Mouse (Mus musculus) kidney, postnatal 0 days (tissue): ENCODE data around the gene Bicra. TPM values are rescaled to one million over a fixed set of nuclear protein-coding genes. Genes with fewer than 3 reads are reported as not detected.

Source experiments
- ATAC-seq: fragments of 200-750 bp; cut with Nextera tagmentation; replicated peaks from 2 replicates; pipeline ENCODE4 v1.8.0; 2017; ENCODE audit warnings: low read depth, moderate number of reproducible peaks, moderate TSS enrichment, moderate library complexity; ENCODE audit not compliant: low FRiP score
- DNase-seq: peaks from one replicate; pipeline ENCODE4 v3.0.0-alpha.2; 2016; ENCODE audit warnings: low spot score
- H3K27ac ChIP-seq: fragments of 300-500 bp; sonication (generic); 2 replicates; pipeline ENCODE4 v1.5.1; 2014; ENCODE audit warnings: mild to moderate bottlenecking
- H3K27me3 ChIP-seq: fragments of 300-500 bp; sonication (generic); 2 replicates; pipeline ENCODE4 v1.6.1; 2014; ENCODE audit warnings: low read length, mixed read lengths; ENCODE audit not compliant: insufficient read depth
- H3K36me3 ChIP-seq: fragments of 300-500 bp; sonication (generic); 2 replicates; pipeline ENCODE4 v1.6.1; 2014; ENCODE audit warnings: low read length, mixed read lengths; ENCODE audit not compliant: insufficient read depth
- H3K4me1 ChIP-seq: fragments of 300-500 bp; sonication (generic); replicated peaks from 2 replicates; pipeline ENCODE4 v1.6.1; 2014; ENCODE audit warnings: antibody characterized with exemption, low read length, mixed read lengths; ENCODE audit not compliant: insufficient read depth
- H3K4me2 ChIP-seq: fragments of 300-500 bp; sonication (generic); 2 replicates; pipeline ENCODE4 v1.6.1; 2014; ENCODE audit warnings: mild to moderate bottlenecking, low read length, moderate library complexity, mixed read lengths
- H3K4me3 ChIP-seq: fragments of 300-500 bp; sonication (generic); replicated peaks from 2 replicates; pipeline ENCODE4 v1.5.1; 2014; ENCODE audit warnings: low read depth, low read length
- H3K9ac ChIP-seq: fragments of 300-500 bp; sonication (generic); 2 replicates; pipeline ENCODE4 v1.6.1; 2014; ENCODE audit warnings: low read depth, low read length
- H3K9me3 ChIP-seq: fragments of 300-500 bp; sonication (generic); replicated peaks from 2 replicates; pipeline ENCODE4 v1.6.1; 2016; ENCODE audit warnings: low read length, inconsistent platforms, mixed read lengths
- CTCF ChIP-seq: IDR thresholded peaks from 2 replicates; pipeline ENCODE4 v1.5.1; 2016; ENCODE audit warnings: antibody characterized with exemption, low read depth, mild to moderate bottlenecking, moderate library complexity
- WGBS: fragments of 180-500 bp; shearing (Covaris S2); extraction: QIAGEN DNeasy Blood & Tissue Kit; methylation state at CpG from one replicate; pipeline ENCODE4 v1.1.7; 2014; 5-methylcytosine and 5-hydroxymethylcytosine counted together
- polyA plus RNA-seq: library from polyadenylated mRNA; unstranded; fragments of >200 nt; fragmentation: Nextera tagmentation; extraction: Ambion mirVana; gene quantifications from 2 replicates; pipeline ENCODE4 v1.2.1, GENCODE M21; 2015

Bicra gene
- polyA plus RNA-seq, 1 experiment from 2014 or later, result 3.3 TPM

DNA sequence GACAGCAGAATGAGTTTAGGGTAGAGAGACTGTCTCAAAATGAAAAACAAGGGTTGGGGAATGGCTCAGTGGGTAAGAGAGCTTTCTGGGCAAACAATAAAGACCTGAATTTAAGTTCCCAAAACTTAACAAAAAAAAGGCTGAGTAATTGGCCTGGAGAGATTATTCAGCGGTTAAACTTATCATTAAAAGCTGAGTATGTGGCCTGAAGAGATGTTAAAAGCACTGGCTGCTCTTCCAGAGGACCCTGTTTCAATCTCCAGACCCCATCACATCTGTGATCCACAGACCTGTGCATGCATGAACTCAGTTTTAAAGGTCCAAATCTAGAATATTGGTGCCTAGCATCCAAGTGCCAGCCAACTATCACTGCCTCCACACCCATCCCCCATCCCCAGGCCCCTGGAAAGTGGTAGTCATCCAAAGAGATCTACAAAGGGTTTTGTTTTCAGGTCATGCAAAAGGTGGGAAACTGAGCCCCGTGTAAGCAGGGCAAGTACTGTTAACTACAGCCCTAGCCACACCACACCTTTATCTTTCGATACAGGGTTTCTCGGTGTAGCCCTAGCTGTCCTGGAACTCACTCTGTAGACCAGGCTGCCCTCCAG lies 100.0 kb downstream of the Bicra start:
- TF ChIP-seq CTCF, result no peak
- DNase-seq (no peak), ATAC-seq (no peak)
- Histone ChIP-seq H3K4me3 (no peak overlapping the region), H3K9me3 (no peaks in the 10 kb centered on the region), H3K36me3 (peaks cover 19% of the 10 kb centered on the region), H3K27ac (no peak overlapping the region), H3K4me1 (no peaks in the 10 kb centered on the region; the same call in none of the 2 replicates), H3K9ac (no peak overlapping the region), H3K27me3 (no peaks in the 10 kb centered on the region), H3K4me2 (peak overlapping the region; percentile 44; the same call in 1 of the 2 replicates)
- WGBS, result 46% methylated on average over 4 of the region's 4 CpGs

- H3K9ac ChIP-seq, result peak within 1 kb of the TSS; percentile 77
- no peaks in the 10 kb centered on the region for H3K27me3 ChIP-seq
- no peak for TF ChIP-seq CTCF
- peaks cover 34% of the 10 kb centered on the region for H3K36me3 ChIP-seq
- no peaks in the 10 kb centered on the region for H3K9me3 ChIP-seq
- H3K4me1 ChIP-seq, result no peaks in the 10 kb centered on the region; the same call in none of the 2 replicates
- WGBS, result 1% methylated on average over 59 of the region's 59 CpGs
- H3K4me2 ChIP-seq, result peak within 1 kb of the TSS; percentile 80
- peak within 1 kb of the TSS; percentile 96 for H3K27ac ChIP-seq
- DNase-seq (peak; percentile 98), ATAC-seq (peak; percentile 86)
- peak within 1 kb of the TSS; percentile 79 for H3K4me3 ChIP-seq
Observed at GRCm38 (mm10) chr7:15945721-15946536, 101.8 kb downstream of the Bicra start, which contains the start of gene Nop53. Nop53 (minus strand) TSS chr7:15946074.

DNA sequence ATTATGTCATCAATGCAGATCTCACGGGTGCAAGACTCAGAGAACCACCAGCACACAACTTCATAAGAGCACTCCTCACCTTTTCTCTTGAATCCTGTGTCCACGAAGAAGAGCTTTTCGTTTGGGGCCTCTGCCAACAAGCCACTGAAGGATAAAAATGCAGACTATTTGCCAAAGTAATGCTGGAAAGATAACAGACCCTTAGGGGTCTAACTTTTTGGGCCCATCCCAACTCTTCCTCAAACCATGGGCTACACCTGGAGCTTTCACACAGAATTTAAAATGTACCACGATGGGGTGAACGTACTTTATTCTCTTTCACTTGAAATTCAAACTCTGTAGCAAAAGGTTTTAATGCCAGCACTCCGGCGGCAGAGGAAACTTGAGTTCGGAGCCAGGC lies 102.5 kb downstream of the Bicra start:
- Histone ChIP-seq H3K27ac (peak overlapping the region; percentile 96), H3K36me3 (peaks cover 40% of the 10 kb centered on the region), H3K4me2 (peak overlapping the region; percentile 80), H3K27me3 (no peaks in the 10 kb centered on the region), H3K4me3 (peak overlapping the region; percentile 79), H3K4me1 (no peaks in the 10 kb centered on the region; the same call in none of the 2 replicates), H3K9ac (peak overlapping the region; percentile 77), H3K9me3 (no peaks in the 10 kb centered on the region)
- ATAC-seq (no peak), DNase-seq (no peak)
- 6% methylated on average over 8 of the region's 8 CpGs for WGBS
- TF ChIP-seq CTCF, result no peak

- Histone ChIP-seq H3K4me3 (no peak overlapping the region), H3K9me3 (no peaks in the 10 kb centered on the region), H3K4me1 (no peaks in the 10 kb centered on the region; the same call in none of the 2 replicates), H3K27ac (no peak overlapping the region), H3K9ac (no peak overlapping the region), H3K36me3 (peaks cover 46% of the 10 kb centered on the region), H3K27me3 (no peaks in the 10 kb centered on the region), H3K4me2 (no peak overlapping the region)
- ATAC-seq (no peak), DNase-seq (no peak)
- no peak for TF ChIP-seq CTCF
- WGBS, result 95% methylated on average over 1 of the region's 1 CpGs
Observed at GRCm38 (mm10) chr7:15944311-15944710, 103.4 kb downstream of the Bicra start.

- Histone ChIP-seq H3K9me3 (no peaks in the 10 kb centered on the region), H3K27me3 (no peaks in the 10 kb centered on the region), H3K4me3 (no peak overlapping the region), H3K4me1 (no peaks in the 10 kb centered on the region), H3K9ac (no peak overlapping the region), H3K27ac (no peak overlapping the region), H3K36me3 (peaks cover 63% of the 10 kb centered on the region), H3K4me2 (no peak overlapping the region)
- no peak for ATAC-seq
- DNase-seq, result no peak
- 95% methylated on average over 3 of the region's 3 CpGs for WGBS
- TF ChIP-seq CTCF, result no peak
Observed at GRCm38 (mm10) chr7:15938621-15939020, 109.1 kb downstream of the Bicra start.

GRCm38 (mm10) chr7:15937491-15937890 lies 110.2 kb downstream of the Bicra start:
- Histone ChIP-seq H3K9ac (no peak overlapping the region), H3K27me3 (no peaks in the 10 kb centered on the region), H3K4me2 (no peak overlapping the region), H3K9me3 (no peaks in the 10 kb centered on the region), H3K27ac (no peak overlapping the region), H3K4me3 (no peak overlapping the region), H3K36me3 (peaks cover 52% of the 10 kb centered on the region), H3K4me1 (no peaks in the 10 kb centered on the region)
- DNase-seq, result no peak
- WGBS, result 85% methylated on average over 5 of the region's 5 CpGs
- TF ChIP-seq CTCF, result no peak
- no peak; the same call in 1 of the 2 replicates for ATAC-seq
